Mouse (Mus musculus) midbrain, embryonic 13.5 days (tissue): ENCODE results near the gene Abcb8. TPM values are rescaled to one million over a fixed set of nuclear protein-coding genes. Genes with fewer than 3 reads are reported as not detected.

Source experiments
- ATAC-seq: fragments of 200-750 bp; cut with Nextera tagmentation; 2 replicates; pipeline ENCODE4 v1.8.0; 2017; ENCODE audit warnings: mild to moderate bottlenecking, moderate TSS enrichment, moderate library complexity
- H3K27ac ChIP-seq: fragments of 300-500 bp; sonication (generic); 2 replicates; pipeline ENCODE4 v1.5.1; 2015; ENCODE audit warnings: inconsistent platforms, mild to moderate bottlenecking, moderate library complexity
- H3K27me3 ChIP-seq: fragments of 300-500 bp; sonication (generic); 2 replicates; pipeline ENCODE4 v1.6.1; 2015; ENCODE audit warnings: mild to moderate bottlenecking, inconsistent platforms
- H3K36me3 ChIP-seq: fragments of 300-500 bp; sonication (generic); 2 replicates; pipeline ENCODE4 v1.6.1; 2015; ENCODE audit warnings: mild to moderate bottlenecking, inconsistent platforms
- H3K4me1 ChIP-seq: fragments of 300-500 bp; sonication (generic); replicated peaks from 2 replicates; pipeline ENCODE4 v1.6.1; 2015; ENCODE audit warnings: inconsistent platforms
- H3K4me2 ChIP-seq: fragments of 300-500 bp; sonication (generic); replicated peaks from 2 replicates; pipeline ENCODE4 v1.6.1; 2015; ENCODE audit warnings: moderate library complexity, mild to moderate bottlenecking, inconsistent platforms
- H3K4me3 ChIP-seq: fragments of 300-500 bp; sonication (generic); replicated peaks from 2 replicates; pipeline ENCODE4 v1.5.1; 2015; ENCODE audit warnings: mild to moderate bottlenecking, inconsistent platforms
- H3K9ac ChIP-seq: fragments of 300-500 bp; sonication (generic); replicated peaks from 2 replicates; pipeline ENCODE4 v1.6.1; 2015; ENCODE audit warnings: mild to moderate bottlenecking, inconsistent platforms
- H3K9me3 ChIP-seq: fragments of 300-500 bp; sonication (generic); 2 replicates; pipeline ENCODE4 v1.6.1; 2016; ENCODE audit warnings: mild to moderate bottlenecking, inconsistent platforms
- WGBS: fragments of 180-500 bp; shearing (Covaris S2); methylation state at CpG from one replicate; pipeline ENCODE4 v1.1.7; 2015; 5-methylcytosine and 5-hydroxymethylcytosine counted together
- polyA plus RNA-seq: library from polyadenylated mRNA; unstranded; fragments of >200 nt; fragmentation: Nextera tagmentation; extraction: Ambion mirVana; gene quantifications from 2 replicates; pipeline ENCODE4 v1.2.1, GENCODE M21; 2015

Abcb8 gene
- polyA plus RNA-seq, 1 experiment from 2014 or later = 51.5 TPM

GRCm38 (mm10) chr5:24352251-24352859, 41.1 kb upstream of the Abcb8 start:
- ATAC-seq = peak; percentile 47
- 1% methylated on average over 19 of the region's 24 CpGs for WGBS

GRCm38 (mm10) chr5:24353327-24353726, 40.1 kb upstream of the Abcb8 start:
- no peaks in the 10 kb centered on the region for H3K36me3 ChIP-seq
- no peak overlapping the region for H3K4me3 ChIP-seq
- peaks cover 56% of the 10 kb centered on the region for H3K4me1 ChIP-seq
- peak overlapping the region; percentile 96; the same call in 1 of the 2 replicates for H3K9ac ChIP-seq
- H3K27ac ChIP-seq = peak overlapping the region; percentile 98
- no peaks in the 10 kb centered on the region for H3K9me3 ChIP-seq
- peak overlapping the region; percentile 99; the same call in 1 of the 2 replicates for H3K4me2 ChIP-seq
- 24% methylated on average over 4 of the region's 4 CpGs for WGBS
- ATAC-seq = no peak
- peaks cover 16% of the 10 kb centered on the region for H3K27me3 ChIP-seq

More at GRCm38 (mm10) chr5:24352251-24352859, 41.1 kb upstream of the Abcb8 start:
- peak overlapping the region; percentile 96 for H3K9ac ChIP-seq
- H3K27me3 ChIP-seq = peaks cover 18% of the 10 kb centered on the region
- H3K4me1 ChIP-seq = peaks cover 64% of the 10 kb centered on the region
- 0 out of 2 replicates have a peak, but pooled peaks cover 2% of the 10 kb centered on the region for H3K36me3 ChIP-seq
- H3K4me3 ChIP-seq = peak overlapping the region; percentile 81
- peak overlapping the region; percentile 99 for H3K4me2 ChIP-seq
- peak overlapping the region; percentile 98 for H3K27ac ChIP-seq
- H3K9me3 ChIP-seq = no peaks in the 10 kb centered on the region

GRCm38 (mm10) chr5:24356764-24357163, 36.7 kb upstream of the Abcb8 start:
- WGBS = 52% methylated on average over 4 of the region's 4 CpGs
- H3K27ac ChIP-seq = no peak overlapping the region
- no peak overlapping the region for H3K4me3 ChIP-seq
- H3K27me3 ChIP-seq = no peaks in the 10 kb centered on the region
- no peaks in the 10 kb centered on the region for H3K9me3 ChIP-seq
- no peak overlapping the region for H3K9ac ChIP-seq
- H3K4me2 ChIP-seq = no peak overlapping the region
- no peak for ATAC-seq
- H3K36me3 ChIP-seq = no peaks in the 10 kb centered on the region
- peaks cover 27% of the 10 kb centered on the region for H3K4me1 ChIP-seq

- Histone ChIP-seq H3K27me3 (no peaks in the 10 kb centered on the region), H3K36me3 (no peaks in the 10 kb centered on the region), H3K27ac (no peak overlapping the region), H3K9me3 (no peaks in the 10 kb centered on the region), H3K4me2 (no peak overlapping the region), H3K9ac (no peak overlapping the region), H3K4me1 (peaks cover 20% of the 10 kb centered on the region), H3K4me3 (no peak overlapping the region)
- WGBS = 13% methylated on average over 7 of the region's 7 CpGs
- no peak for ATAC-seq
These were observed 36.0 kb upstream of the Abcb8 start for GRCm38 (mm10) chr5:24357461-24357860.

GRCm38 (mm10) chr5:24360792-24361454, 32.5 kb upstream of the Abcb8 start:
- peak; percentile 75 for ATAC-seq
- Histone ChIP-seq H3K9ac (no peak overlapping the region), H3K4me1 (peaks cover 9% of the 10 kb centered on the region; the same call in 1 of the 2 replicates), H3K27me3 (no peaks in the 10 kb centered on the region), H3K9me3 (no peaks in the 10 kb centered on the region), H3K36me3 (no peaks in the 10 kb centered on the region), H3K27ac (peak overlapping the region; percentile 15; the same call in 1 of the 2 replicates), H3K4me2 (no peak overlapping the region), H3K4me3 (no peak overlapping the region)
- 0% methylated on average over 7 of the region's 7 CpGs for WGBS

GRCm38 (mm10) chr5:24363467-24363866, 30.0 kb upstream of the Abcb8 start:
- no peaks in the 10 kb centered on the region for H3K9me3 ChIP-seq
- H3K4me2 ChIP-seq = no peak overlapping the region
- H3K36me3 ChIP-seq = no peaks in the 10 kb centered on the region
- H3K4me1 ChIP-seq = peaks cover 6% of the 10 kb centered on the region; the same call in 1 of the 2 replicates
- 70% methylated on average over 2 of the region's 2 CpGs for WGBS
- no peak overlapping the region for H3K4me3 ChIP-seq
- no peak overlapping the region for H3K9ac ChIP-seq
- H3K27me3 ChIP-seq = no peaks in the 10 kb centered on the region
- no peak overlapping the region for H3K27ac ChIP-seq
- no peak for ATAC-seq

- H3K36me3 ChIP-seq = no peaks in the 10 kb centered on the region
- H3K9ac ChIP-seq = no peak overlapping the region
- H3K27me3 ChIP-seq = no peaks in the 10 kb centered on the region
- no peak for ATAC-seq
- H3K4me1 ChIP-seq = peaks cover 6% of the 10 kb centered on the region; the same call in 1 of the 2 replicates
- no peak overlapping the region for H3K4me3 ChIP-seq
- no peak overlapping the region for H3K4me2 ChIP-seq
- H3K27ac ChIP-seq = no peak overlapping the region
- no peaks in the 10 kb centered on the region for H3K9me3 ChIP-seq
- WGBS = 50% methylated on average over 3 of the region's 3 CpGs
These were observed 29.4 kb upstream of the Abcb8 start for GRCm38 (mm10) chr5:24364061-24364460.

GRCm38 (mm10) chr5:24364508-24364907, 29.0 kb upstream of the Abcb8 start, which contains the start of gene Nos3:
Nos3 (plus strand) TSS chr5:24364810.
- Histone ChIP-seq H3K27ac (no peak within 1 kb of the TSS), H3K4me1 (0 out of 2 replicates have a peak, but pooled peaks cover 6% of the 10 kb centered on the region), H3K9me3 (no peaks in the 10 kb centered on the region), H3K4me3 (no peak within 1 kb of the TSS), H3K36me3 (no peaks in the 10 kb centered on the region), H3K9ac (no peak within 1 kb of the TSS), H3K27me3 (no peaks in the 10 kb centered on the region), H3K4me2 (no peak within 1 kb of the TSS)
- no peak for ATAC-seq
- WGBS = 30% methylated on average over 12 of the region's 12 CpGs

- Histone ChIP-seq H3K4me3 (no peak overlapping the region), H3K9ac (no peak overlapping the region), H3K27ac (no peak overlapping the region)
These were observed 28.5 kb upstream of the Abcb8 start for GRCm38 (mm10) chr5:24364963-24365362.

GRCm38 (mm10) chr5:24365528-24365927, 27.9 kb upstream of the Abcb8 start:
- Histone ChIP-seq H3K27me3 (no peaks in the 10 kb centered on the region), H3K9ac (no peak overlapping the region), H3K4me1 (0 out of 2 replicates have a peak, but pooled peaks cover 6% of the 10 kb centered on the region), H3K9me3 (no peaks in the 10 kb centered on the region), H3K36me3 (no peaks in the 10 kb centered on the region), H3K4me2 (no peak overlapping the region), H3K27ac (no peak overlapping the region), H3K4me3 (no peak overlapping the region)
- 50% methylated on average over 5 of the region's 5 CpGs for WGBS
- no peak for ATAC-seq

More at GRCm38 (mm10) chr5:24364963-24365362, 28.5 kb upstream of the Abcb8 start:
- WGBS = 83% methylated on average over 10 of the region's 10 CpGs
- Histone ChIP-seq H3K27me3 (no peaks in the 10 kb centered on the region), H3K4me2 (no peak overlapping the region), H3K9me3 (no peaks in the 10 kb centered on the region), H3K4me1 (0 out of 2 replicates have a peak, but pooled peaks cover 6% of the 10 kb centered on the region), H3K36me3 (no peaks in the 10 kb centered on the region)
- no peak for ATAC-seq

- no peaks in the 10 kb centered on the region for H3K9me3 ChIP-seq
- no peak overlapping the region for H3K27ac ChIP-seq
- no peak overlapping the region for H3K4me3 ChIP-seq
- WGBS = 89% methylated on average over 9 of the region's 9 CpGs
- no peak overlapping the region for H3K9ac ChIP-seq
- no peaks in the 10 kb centered on the region for H3K36me3 ChIP-seq
- H3K4me2 ChIP-seq = no peak overlapping the region
- H3K27me3 ChIP-seq = no peaks in the 10 kb centered on the region
- H3K4me1 ChIP-seq = 0 out of 2 replicates have a peak, but pooled peaks cover 6% of the 10 kb centered on the region
- ATAC-seq = no peak
These were observed 27.0 kb upstream of the Abcb8 start for GRCm38 (mm10) chr5:24366426-24366825.

- no peak overlapping the region for H3K4me2 ChIP-seq
- no peak for ATAC-seq
- no peak overlapping the region for H3K9ac ChIP-seq
- no peak overlapping the region for H3K4me3 ChIP-seq
- H3K27ac ChIP-seq = no peak overlapping the region
- no peaks in the 10 kb centered on the region for H3K9me3 ChIP-seq
- H3K36me3 ChIP-seq = no peaks in the 10 kb centered on the region
- 82% methylated on average over 9 of the region's 9 CpGs for WGBS
- H3K4me1 ChIP-seq = peaks cover 7% of the 10 kb centered on the region; the same call in 1 of the 2 replicates
- H3K27me3 ChIP-seq = no peaks in the 10 kb centered on the region
These were observed 23.7 kb upstream of the Abcb8 start for GRCm38 (mm10) chr5:24369767-24370166.
